Mouse (Mus musculus): ENCODE data around the gene Kbtbd3.

Gene Kbtbd3

DNA sequence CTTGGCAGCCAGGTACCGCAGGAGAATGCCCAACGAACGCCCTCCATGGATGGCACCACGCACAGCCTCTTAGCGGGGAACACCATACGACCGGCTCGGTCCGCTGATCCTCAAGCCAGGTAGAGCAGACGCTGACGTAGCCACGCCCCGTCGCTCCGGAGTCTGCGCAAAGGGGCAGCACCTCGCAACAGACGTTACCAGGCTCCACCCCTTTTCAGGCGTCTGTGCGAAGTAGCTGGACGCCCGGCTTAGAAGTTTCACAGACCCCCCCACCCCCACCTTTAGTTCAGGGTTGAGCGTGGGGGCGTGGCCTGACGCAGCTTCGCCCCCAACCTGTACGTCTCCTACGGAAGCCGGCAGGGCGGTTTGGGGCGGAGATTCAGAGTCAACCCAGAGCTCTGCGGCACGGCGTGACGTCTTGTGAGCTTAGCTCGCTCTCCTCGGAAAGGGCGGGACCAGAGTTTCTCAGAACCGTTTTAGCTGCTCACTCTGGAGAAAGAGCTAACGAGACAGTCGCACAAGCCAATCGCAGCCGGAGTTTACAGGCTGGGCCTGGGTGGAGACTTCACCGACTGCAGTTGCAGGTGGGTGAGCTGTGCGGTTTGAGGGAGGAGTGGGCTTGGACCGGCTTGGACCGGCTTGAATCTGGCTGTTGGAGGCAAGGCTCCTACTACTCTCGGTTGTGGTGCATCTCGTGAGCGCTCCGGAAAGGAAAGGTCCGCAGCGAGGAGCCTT, at the start of gene Kbtbd3, which contains the start of gene Aasdhppt:
Gene Kbtbd3 (plus strand): TSS at position 483 of the 735 bp plus-strand sequence.
Gene Aasdhppt (minus strand): TSS at position 121 of the 735 bp plus-strand sequence.
- DNase-seq (ENCODE audit: low spot score in 2 of 2) = peak; percentile 98 to 99

DNA sequence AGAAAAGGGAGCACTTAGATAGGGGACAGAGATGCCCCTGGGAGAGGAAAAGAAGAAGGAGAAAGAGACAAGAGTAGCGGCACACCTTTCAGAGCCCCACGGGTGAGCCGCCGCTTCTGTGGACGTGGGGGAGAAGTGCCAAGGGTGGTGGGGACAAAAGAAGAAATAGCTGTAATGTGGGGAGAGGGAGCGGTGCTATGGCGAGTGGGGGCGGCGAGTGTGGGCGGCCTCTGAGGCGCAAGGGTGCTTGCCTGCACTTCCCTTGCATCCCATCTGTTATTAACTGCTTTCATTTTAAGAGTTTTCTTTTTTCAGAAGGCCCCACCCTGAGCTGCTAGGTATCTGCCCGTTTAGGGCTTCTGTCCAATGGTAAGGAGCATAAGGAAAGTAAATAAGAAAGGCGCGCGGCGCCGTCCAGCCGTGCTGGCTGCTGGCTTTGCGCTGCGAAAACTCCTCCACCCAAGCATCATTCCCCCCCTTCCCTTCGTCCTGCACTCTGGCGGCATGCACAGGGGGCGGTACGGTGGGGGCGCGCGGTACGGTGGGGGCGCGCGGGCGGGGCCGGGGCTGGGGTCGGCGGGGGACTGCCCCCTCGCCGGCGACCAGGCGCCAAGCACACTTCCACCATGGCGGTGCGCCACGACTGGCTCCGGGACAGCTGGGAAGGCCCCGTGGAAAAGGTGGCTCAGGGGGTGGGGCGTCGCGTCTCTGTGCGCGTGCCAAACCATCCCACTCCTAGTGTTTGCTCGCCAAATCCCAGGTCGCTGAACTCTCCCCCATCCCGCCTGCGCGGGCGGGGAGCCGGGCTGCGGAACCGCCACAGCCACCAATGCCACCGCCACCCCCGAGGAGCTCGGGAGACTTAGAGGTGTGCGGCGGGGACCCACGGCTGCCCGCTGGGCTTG, 49.5 kb upstream of the Kbtbd3 start:
- no peak for DNase-seq (ENCODE audit: low spot score in 2 of 2)

DNA sequence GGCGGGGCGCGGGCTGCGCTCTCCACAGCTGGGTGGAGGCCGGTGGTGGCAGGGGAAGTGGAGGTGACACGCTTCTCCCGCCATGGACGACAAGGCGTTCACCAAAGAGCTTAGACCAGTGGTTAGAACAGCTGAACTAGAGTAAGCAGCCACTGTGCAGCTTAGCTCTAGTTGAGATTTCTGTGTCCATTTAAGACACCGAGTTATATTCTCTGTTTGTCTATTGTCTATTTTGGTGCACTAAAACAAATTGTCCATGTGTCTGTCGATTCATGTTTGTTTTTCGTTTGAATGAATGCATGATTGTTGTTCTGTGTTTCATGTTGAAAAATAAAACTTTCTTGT, 48.9 kb upstream of the Kbtbd3 start:
- DNase-seq (ENCODE audit: low spot score in 2 of 2) = no peak

DNA sequence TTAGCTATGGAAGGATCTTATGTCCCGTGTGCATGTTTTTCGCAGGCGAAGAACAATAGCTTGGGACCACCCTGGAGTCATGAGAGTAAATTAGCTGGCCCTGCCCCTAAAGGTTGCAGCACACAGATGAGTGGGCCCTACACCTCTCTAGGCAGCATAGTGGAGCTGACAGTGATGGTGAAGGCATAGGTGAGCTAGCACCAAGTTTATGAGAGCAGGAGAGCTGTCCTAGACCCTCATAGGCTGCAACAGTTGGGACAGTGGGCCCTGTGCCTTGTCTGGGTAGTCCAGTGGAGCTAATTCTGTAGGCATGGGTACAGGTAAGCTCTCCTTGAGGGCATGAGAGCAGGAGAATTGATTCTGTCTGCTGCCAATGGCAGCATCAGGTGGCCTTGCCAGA, 42.8 kb upstream of the Kbtbd3 start:
- no peak for DNase-seq (ENCODE audit: low spot score in 2 of 2)

DNA sequence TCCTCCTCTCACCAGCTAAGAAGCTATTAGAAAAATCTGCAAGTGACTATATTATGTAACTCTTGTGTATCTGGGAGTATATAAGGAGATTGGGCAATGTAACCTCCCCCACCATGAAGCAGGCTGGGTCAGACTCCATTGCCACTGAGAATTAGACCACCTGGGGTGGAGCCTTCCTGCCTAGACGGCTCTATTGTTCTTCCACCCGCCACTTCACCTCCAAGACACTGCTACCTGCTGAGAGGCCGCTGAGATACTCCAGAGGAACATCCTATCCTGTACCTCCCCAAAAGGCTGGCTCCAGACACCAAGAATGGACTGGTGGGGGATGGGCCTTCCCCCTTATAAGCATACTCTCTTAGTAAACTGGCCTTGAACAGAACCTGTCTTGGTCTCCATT, 25.8 kb upstream of the Kbtbd3 start:
- no peak for DNase-seq (ENCODE audit: low spot score in 2 of 2)

DNA sequence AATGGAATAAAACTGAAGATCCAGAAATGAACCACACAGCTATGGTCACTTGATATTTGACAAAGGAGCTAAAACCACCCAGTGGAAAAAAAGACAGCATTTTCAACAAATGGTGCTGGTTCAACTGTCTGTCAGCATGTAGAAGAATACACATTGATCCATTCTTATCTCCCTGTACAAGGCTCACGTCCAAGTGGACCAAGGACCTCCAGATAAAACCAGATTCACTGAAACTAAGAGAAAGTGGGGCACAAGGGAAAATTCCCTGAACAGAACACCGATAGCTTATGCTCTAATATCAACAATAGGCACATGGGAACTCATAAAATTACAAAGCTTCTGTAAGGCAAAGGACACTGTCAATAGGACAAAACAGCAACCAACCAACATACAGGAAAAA, 9.2 kb upstream of the Kbtbd3 start:
- no peak for DNase-seq (ENCODE audit: low spot score in 2 of 2)

DNA sequence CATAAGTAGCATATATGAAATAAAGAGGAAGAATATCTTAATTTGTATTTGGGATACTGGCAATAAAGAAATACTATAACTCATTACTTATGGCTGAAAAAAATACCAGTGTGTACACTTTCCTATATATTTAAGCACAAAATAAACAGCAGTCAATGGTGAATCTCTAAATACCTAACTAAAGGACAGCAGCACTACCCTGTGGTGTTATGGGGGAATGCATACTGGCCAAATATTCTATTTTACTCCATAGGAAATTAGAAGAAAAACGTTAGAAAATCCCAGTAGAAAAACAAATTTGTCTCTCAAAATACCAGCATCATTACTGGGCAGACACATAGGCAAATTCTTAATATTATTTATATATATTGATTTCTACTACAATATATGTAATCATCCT, 4.8 kb upstream of the Kbtbd3 start:
- no peak for DNase-seq (ENCODE audit: low spot score in 2 of 2)

DNA sequence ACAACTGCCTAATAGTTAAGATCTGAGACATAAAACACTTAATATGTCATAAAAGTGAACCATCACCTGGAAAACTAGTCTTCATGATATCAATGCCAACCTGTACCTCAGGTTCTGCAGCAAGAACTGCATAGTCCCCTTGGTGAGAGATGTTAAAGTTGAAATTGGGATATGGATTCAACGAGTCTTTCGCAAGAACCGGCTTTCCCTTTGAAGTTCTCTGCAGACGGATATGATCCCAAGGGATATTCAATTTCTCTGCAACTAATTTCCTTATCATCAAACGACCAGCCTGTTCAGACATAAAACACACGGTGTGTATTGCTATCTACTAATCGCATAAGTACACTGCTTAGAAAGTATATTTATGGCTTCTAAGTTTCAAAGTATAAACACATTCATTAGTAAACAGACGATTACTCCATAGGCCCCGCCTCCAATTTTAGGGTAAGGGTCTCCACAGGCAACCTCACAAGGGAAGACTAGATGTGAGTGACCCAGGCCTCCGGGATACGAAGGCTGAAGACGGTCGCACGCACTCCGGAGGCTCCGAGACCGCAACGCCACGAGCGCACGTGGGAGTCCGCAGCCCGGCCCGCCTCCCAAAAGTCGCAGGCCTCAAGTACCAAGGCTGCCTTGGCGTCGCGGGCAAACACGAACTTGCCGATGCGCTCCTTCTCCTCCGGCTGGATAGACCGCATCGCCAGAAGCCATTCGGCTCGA, 844 bp upstream of the Kbtbd3 start:
- DNase-seq (ENCODE audit: low spot score in 2 of 2) = no peak

DNA sequence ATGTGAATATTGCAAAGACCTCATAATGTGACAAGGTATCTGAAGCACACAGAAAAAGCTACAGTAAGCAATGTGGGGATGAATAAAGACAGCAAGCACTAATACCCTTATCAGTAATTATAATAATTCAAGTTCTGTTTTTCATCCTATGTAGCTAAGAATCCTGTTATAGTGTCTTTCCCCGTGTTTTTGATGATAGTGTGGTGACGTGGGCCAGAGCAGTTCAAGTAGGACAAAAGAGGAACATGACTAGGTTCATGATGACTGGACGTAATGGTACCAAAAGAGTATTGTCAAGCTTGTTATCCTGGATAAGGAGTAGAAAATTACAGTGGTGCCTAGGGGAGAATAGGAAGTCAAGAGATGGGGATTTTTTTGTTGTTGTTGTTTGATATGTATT, 1.1 kb downstream of the Kbtbd3 start:
- no peak for DNase-seq (ENCODE audit: low spot score in 2 of 2)

DNA sequence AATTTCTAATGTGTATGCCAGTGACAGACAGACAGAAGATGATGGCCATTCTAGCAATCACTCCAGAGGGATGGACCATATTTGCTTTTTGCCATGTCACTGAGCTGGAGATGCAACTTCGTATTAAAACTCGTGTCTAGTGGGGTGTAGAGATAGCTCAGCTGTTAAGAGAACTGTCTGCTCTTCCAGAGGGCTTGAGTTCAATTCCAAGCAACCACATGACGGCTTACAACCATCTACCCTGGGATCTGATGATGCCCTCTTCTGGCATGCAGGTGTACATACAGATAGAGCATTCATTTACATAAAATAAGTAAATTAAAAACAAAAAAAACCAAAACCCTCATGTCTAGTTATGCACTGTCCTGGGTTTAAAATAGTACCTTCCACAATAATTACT, 1.5 kb downstream of the Kbtbd3 start:
- no peak for DNase-seq (ENCODE audit: low spot score in 2 of 2)

DNA sequence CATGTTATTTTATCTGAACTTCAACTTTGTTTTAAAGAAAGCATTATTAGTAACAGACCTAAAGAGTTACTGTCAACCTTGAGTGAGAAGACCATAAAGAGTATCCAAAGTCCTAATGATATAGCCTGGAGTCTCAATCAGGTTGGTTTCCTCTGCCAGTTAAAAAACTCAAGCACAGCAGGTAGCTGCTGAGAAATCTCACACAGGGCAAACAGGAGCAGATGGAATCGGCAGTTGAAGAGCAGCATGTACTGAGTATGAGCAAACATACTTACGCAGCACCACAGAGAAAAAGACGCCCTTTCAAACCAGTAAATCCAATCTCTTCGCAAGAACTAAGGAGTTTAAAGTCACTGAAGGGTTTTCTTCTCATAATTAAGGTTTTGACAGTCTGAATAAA, 4.3 kb downstream of the Kbtbd3 start:
- no peak for DNase-seq (ENCODE audit: low spot score in 2 of 2)

DNA sequence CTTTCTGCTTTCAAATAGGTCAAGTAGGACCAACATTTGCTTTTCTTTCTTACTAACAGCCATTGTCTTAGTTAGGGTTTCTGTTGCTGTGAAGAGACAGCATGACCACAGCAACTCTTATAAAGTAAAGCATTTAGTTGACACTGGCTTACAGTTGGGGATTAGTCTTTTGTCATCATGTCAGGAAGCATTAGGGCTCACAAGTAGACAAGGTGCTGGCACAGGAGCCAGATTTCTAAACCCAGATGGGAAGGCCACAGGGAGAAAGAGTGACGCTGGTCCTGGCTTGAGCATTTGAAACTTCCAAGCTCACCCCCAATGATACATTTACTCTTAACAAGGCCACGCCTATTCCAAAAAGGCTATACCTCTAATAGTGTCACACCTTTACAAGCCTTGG, 6.1 kb downstream of the Kbtbd3 start:
- DNase-seq (ENCODE audit: low spot score in 2 of 2) = no peak

DNA sequence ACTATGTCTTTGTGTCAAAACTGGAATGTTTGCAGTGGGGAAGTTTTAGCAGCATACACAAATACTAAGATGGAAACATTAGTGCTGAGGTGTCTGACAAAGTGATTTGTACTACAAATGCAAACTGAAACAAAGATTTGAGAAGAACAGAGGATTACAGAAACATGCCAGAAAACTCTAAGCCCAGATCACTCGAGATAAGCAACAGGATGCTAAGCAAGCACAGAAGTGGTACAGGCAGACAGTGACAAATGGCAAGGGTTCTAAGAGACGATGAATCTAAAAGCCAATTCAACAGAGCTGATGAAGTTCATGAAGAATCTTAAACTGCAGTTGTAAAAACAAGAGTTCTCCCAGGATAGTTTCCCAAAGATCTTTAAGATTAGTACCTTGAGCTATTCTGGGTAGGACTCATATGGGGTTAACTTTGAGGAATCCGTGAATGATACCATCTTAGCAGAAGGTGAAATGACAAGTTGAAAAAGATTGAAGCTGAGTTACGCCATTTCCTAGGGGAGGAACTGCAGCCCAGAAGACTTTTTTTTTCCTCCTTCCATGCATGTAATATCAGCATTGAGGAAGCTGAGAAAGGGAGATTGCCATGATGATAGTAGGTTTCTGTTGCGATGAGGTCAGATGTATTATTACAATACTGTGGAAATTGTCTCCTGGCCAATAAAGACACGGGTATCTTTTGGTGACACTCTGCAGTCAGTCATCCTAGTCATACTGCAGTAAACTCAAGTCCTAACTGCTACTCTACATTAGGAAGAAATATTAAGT, 9.5 kb downstream of the Kbtbd3 start:
- no peak for DNase-seq (ENCODE audit: low spot score in 2 of 2)

DNA sequence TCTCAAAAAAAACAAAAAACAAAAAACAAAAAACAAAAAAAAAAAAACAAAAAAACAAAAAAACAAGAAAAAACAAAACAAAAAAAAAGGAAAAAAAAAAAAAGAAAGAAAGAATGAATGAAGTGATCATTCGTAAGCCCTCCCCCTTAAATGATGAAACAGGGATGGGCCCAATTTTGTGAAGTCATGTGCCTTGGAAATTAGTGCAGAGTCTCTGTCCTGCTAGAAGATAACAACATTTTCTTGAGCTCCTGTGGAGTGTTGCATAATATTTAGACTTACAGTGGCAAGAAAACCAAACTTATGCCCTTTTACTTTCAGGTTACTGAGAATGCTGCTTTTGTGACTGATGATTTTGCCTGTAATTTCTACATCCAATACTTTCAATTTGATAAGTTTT, 43.5 kb downstream of the Kbtbd3 start:
- DNase-seq (ENCODE audit: low spot score in 2 of 2) = no peak

DNA sequence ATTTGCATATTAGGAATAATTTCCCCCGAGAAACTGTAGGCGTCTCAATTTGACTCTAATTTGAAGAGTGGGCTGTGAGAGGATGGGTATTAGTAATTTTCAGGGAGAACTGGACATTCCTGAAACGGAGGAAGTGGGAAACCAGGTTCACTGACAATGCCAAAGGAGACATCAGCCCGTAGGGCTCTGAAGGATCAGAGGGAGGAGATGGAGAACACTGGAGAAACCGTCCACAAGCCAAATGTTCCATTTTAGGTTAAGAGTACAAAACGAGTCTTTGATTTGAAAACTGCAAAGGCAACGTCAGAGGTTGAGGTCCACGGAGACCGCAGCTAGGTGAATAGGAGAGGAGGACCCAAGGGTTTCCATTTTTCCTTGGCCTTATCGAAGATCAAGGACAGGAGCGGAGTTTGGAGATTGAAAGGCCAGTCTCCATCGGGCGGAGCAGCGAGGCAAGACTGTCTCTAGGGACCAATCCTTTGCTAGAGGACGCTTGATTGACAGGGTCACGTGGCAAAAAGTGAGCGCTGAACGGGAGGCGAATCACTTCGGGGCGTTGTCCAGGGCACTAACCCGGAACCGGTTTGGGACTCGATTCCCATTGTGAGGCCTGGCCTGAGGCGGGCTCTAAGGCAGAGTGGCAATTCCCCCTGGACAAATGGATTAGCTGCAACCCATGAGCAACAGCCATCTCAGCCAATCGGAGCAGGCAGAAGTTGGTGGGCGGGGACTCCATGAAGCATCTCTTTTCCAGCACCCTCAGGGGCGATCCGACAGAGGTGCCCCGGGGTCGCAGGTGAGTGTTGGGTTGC, 66.4 kb downstream of the Kbtbd3 start, which contains the start of gene Msantd4:
Gene Msantd4 (plus strand): TSS at position 735 of the 812 bp plus-strand sequence.
- DNase-seq (ENCODE audit: low spot score in 2 of 2) = peak; percentile 97 to 99

DNA sequence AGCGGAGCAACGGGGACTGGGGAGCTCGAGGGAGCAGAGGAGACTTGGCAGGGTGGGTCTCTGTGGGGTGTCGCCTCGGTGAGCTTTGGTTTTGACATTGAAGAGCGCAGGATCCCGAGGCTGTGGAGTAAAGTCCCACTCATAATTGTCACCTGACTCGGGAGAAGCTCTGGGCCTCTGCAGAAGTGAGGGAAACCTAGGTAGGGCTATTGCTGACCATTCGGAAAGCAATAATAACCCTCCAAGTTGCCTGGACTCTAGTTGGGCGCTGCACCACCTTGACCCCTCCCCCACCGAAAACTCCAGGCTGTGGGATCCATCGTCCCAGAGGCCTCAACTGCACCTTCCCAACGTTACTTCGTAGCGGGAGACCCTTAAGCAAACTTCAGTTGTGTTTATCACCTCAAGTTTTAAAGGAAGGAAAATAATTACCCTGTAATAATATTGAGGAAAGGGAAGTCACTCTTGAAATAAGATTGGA, 67.0 kb downstream of the Kbtbd3 start:
- DNase-seq (ENCODE audit: low spot score in 2 of 2) = no peak
